Mouse (Mus musculus): ENCODE results near the gene Rabep1. TPM values are rescaled to one million over a fixed set of nuclear protein-coding genes. Genes with fewer than 3 reads are reported as not detected.

The Rabep1 gene
- polyA plus RNA-seq (2016; fragmentation: Nextera tagmentation; extraction: Ambion mirVana), result 55.2 and 57.7 TPM in 2 replicates

DNA sequence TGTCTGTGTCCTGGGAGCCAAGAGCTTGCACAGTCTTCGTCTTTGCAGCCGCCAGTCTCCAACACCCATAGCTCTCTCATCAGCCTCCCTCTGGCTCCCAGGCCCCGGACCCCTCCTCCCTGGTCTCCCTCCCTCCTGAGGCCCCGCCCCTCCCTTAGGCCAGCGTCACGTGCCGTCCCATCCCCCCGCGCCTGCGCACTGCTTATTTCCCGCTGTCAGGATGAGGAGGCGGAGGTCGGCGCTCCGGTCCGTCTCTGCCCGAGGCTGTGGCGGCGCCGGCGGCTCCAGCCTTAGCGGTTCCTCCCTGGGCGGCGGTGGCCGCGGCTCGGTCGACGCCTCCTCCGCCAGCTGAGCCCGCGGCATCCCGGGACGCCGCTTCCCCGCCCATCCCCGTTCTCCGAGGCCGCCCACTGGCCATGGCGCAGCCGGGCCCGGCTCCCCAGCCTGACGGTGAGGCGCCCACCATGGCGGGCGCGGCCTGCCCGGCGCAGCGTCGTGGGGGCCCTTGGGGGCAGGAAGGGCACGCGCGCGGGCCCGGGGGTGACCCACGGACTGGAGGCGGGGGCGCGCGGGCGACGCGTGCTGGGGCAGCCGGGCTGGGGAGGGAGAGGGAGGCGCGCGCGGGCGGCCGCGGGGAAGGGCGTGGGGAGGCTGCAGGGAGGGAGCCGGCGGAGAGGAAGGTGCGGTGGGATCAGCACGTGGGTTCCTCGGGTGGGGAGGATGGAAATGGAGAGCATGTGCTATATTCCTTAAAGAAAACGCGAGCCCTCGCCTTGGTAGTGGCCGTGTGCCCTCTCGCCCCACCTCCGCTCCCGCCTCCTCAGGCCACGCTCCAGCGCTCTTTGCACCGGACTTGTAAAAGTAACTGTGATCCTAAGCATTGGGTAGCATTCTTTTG lies at the start of gene Rabep1:
TSS of gene Rabep1 (plus strand) at position 220 of the 898 bp plus-strand sequence.
- Histone ChIP-seq H3K36me3 (replicated peaks) (no peaks in the 10 kb centered on the region), H3K4me1 (peaks cover 19% of the 10 kb centered on the region), H3K4me3 (replicated peaks) (peak within 1 kb of the TSS; percentile 99), H3K27me3 (0 out of 2 replicates have a peak, but pooled peaks cover 10% of the 10 kb centered on the region), H3K9ac (peak within 1 kb of the TSS; percentile 99), H3K9me3 (no peaks in the 10 kb centered on the region), H3K4me2 (peak within 1 kb of the TSS; percentile 60), H3K27ac (peak within 1 kb of the TSS; percentile 87)
- ATAC-seq (ENCODE audit: low FRiP score), result peak; percentile 96
- WGBS, result under 1% methylated on average over 80 of the region's 88 CpGs

GRCm38 (mm10) chr11:70802208-70802864 lies 42.2 kb upstream of the Rabep1 start:
- H3K9me3 ChIP-seq, result no peaks in the 10 kb centered on the region
- H3K27me3 ChIP-seq, result no peaks in the 10 kb centered on the region
- H3K36me3 ChIP-seq (replicated peaks), result no peaks in the 10 kb centered on the region
- H3K4me3 ChIP-seq (replicated peaks), result no peak overlapping the region
- H3K27ac ChIP-seq, result no peak overlapping the region
- WGBS, result 86% methylated on average over 2 of the region's 2 CpGs
- H3K4me2 ChIP-seq, result no peak overlapping the region
- H3K4me1 ChIP-seq, result no peaks in the 10 kb centered on the region
- ATAC-seq (ENCODE audit: low FRiP score), result no peak
- H3K9ac ChIP-seq, result no peak overlapping the region

- Histone ChIP-seq H3K27me3 (no peaks in the 10 kb centered on the region), H3K4me3 (replicated peaks) (no peak overlapping the region), H3K9ac (no peak overlapping the region), H3K9me3 (no peaks in the 10 kb centered on the region), H3K4me1 (no peaks in the 10 kb centered on the region), H3K36me3 (replicated peaks) (no peaks in the 10 kb centered on the region), H3K4me2 (no peak overlapping the region), H3K27ac (no peak overlapping the region)
- ATAC-seq (ENCODE audit: low FRiP score), result no peak
- WGBS, result 84% methylated on average over 2 of the region's 2 CpGs
Measured at GRCm38 (mm10) chr11:70802865-70803261, 41.7 kb upstream of the Rabep1 start.

DNA sequence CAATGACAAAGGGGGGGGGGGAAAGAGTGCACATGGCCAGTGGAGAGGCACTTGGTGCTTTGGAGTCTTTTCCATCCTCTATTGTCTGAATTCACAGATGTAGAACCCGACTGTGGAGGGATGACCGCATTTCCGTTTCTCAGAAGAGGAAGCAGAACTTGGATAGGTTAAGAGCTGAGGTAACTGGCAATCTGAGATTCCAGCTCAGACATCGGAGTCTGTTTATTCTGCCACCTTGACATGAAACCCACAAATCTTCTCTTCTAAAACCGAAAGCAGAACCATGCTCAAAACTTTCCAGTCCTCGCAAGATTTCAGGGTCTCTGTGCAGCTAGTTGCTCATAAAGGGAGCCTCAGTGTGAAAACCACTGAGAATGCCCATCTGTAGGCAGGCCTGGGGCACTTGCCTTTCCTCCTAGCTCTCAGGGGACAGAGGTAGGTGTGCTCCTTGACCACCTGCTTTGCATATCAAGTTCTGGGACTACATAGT lies 40.8 kb upstream of the Rabep1 start:
- no peak for ATAC-seq (ENCODE audit: low FRiP score)
- Histone ChIP-seq H3K4me3 (replicated peaks) (no peak overlapping the region), H3K9ac (no peak overlapping the region), H3K4me2 (no peak overlapping the region), H3K9me3 (no peaks in the 10 kb centered on the region), H3K4me1 (no peaks in the 10 kb centered on the region), H3K27ac (no peak overlapping the region), H3K36me3 (replicated peaks) (no peaks in the 10 kb centered on the region), H3K27me3 (no peaks in the 10 kb centered on the region)
- 93% methylated on average over 6 of the region's 6 CpGs for WGBS

GRCm38 (mm10) chr11:70804395-70804794 lies 40.2 kb upstream of the Rabep1 start:
- Histone ChIP-seq H3K9ac (no peak overlapping the region), H3K27ac (no peak overlapping the region), H3K27me3 (no peaks in the 10 kb centered on the region), H3K4me3 (replicated peaks) (no peak overlapping the region), H3K36me3 (replicated peaks) (no peaks in the 10 kb centered on the region), H3K4me1 (no peaks in the 10 kb centered on the region), H3K9me3 (no peaks in the 10 kb centered on the region), H3K4me2 (no peak overlapping the region)
- 81% methylated on average over 3 of the region's 3 CpGs for whole genome bisulfite sequencing
- no peak for ATAC-seq (ENCODE audit: low FRiP score)

- H3K36me3 ChIP-seq (replicated peaks), result no peaks in the 10 kb centered on the region
- no peaks in the 10 kb centered on the region for H3K27me3 ChIP-seq
- H3K4me3 ChIP-seq (replicated peaks), result no peak overlapping the region
- H3K4me2 ChIP-seq, result no peak overlapping the region
- H3K9me3 ChIP-seq, result no peaks in the 10 kb centered on the region
- H3K4me1 ChIP-seq, result no peaks in the 10 kb centered on the region
- no peak overlapping the region for H3K27ac ChIP-seq
- H3K9ac ChIP-seq, result no peak overlapping the region
- ATAC-seq (ENCODE audit: low FRiP score), result no peak
- WGBS, result 82% methylated on average over 8 of the region's 8 CpGs
Measured at GRCm38 (mm10) chr11:70805641-70806175, 38.9 kb upstream of the Rabep1 start.

DNA sequence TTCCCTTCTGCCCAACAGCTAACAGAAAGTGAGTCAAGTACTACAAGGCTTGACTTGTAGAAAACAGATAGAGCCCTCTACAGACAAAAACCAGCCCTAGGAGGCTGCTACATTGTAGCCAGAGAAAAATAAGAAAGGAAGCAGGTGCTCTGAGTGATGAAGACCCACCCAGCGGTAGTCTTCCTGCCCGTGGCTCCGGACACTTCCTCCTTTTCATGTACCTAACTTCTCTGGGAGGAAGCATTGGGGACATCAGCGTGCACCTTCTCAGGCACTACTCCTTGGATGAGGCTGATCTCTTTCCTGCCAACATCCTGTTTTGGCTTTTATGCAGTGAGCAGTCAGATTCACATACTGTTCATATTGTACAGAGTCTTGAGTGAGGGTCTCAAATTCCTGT lies 37.9 kb upstream of the Rabep1 start:
- WGBS, result 86% methylated on average over 4 of the region's 4 CpGs
- Histone ChIP-seq H3K27me3 (no peaks in the 10 kb centered on the region), H3K4me2 (no peak overlapping the region), H3K9me3 (no peaks in the 10 kb centered on the region), H3K27ac (no peak overlapping the region), H3K36me3 (replicated peaks) (no peaks in the 10 kb centered on the region), H3K4me3 (replicated peaks) (no peak overlapping the region), H3K4me1 (no peaks in the 10 kb centered on the region), H3K9ac (no peak overlapping the region)
- ATAC-seq (ENCODE audit: low FRiP score), result no peak

- Histone ChIP-seq H3K4me3 (replicated peaks) (no peak overlapping the region), H3K9ac (no peak overlapping the region), H3K27me3 (no peaks in the 10 kb centered on the region), H3K4me1 (no peaks in the 10 kb centered on the region), H3K36me3 (replicated peaks) (no peaks in the 10 kb centered on the region), H3K4me2 (no peak overlapping the region), H3K27ac (no peak overlapping the region), H3K9me3 (no peaks in the 10 kb centered on the region)
- WGBS, result 95% methylated on average over 4 of the region's 4 CpGs
- no peak for ATAC-seq (ENCODE audit: low FRiP score)
Measured at GRCm38 (mm10) chr11:70807630-70808029, 36.9 kb upstream of the Rabep1 start.

DNA sequence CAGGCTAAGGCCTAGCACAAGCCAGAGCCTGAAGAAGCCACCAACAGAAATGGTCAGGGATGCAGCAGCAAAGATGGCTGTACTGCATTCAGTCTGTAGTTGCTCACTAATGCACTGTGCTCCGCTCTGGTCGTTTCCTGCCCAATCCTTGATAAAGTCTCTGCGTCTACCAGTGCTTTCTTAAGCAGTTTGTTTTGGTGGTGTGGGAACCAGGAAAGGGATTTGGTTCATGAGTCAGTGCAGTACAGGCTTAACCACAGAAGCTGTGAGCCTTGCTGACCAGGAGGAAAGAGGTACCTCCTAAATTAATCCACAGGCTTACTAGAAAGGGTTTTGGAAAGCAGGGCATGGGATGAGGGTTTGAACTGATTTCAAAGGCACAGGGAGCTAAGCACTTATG lies 36.5 kb upstream of the Rabep1 start:
- H3K4me3 ChIP-seq (replicated peaks), result no peak overlapping the region
- no peaks in the 10 kb centered on the region for H3K36me3 ChIP-seq (replicated peaks)
- no peaks in the 10 kb centered on the region for H3K27me3 ChIP-seq
- WGBS, result 72% methylated on average over 3 of the region's 3 CpGs
- no peak for ATAC-seq (ENCODE audit: low FRiP score)
- H3K4me1 ChIP-seq, result no peaks in the 10 kb centered on the region
- H3K9me3 ChIP-seq, result no peaks in the 10 kb centered on the region
- no peak overlapping the region for H3K27ac ChIP-seq
- H3K4me2 ChIP-seq, result no peak overlapping the region
- H3K9ac ChIP-seq, result no peak overlapping the region

DNA sequence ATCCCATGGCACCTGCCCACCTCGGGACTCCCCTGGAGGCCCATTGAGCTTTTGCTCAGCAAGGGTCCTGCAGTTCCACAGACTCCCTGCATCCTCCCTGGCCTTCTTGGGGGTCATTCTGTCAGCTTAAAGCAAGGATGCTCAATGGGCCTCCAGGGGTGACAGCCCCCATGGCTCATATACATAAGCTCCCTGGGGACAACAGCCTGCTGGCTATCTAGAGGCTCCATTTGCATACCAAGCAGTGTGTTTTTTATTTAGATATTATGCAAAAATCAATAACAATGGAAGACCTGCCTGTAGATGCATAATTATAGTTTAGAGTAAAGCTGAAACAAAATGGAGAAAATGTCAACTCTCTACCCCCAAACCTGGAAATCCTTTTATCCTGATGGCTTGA lies 35.6 kb upstream of the Rabep1 start:
- no peak overlapping the region for H3K4me3 ChIP-seq (replicated peaks)
- no peaks in the 10 kb centered on the region for H3K36me3 ChIP-seq (replicated peaks)
- H3K27me3 ChIP-seq, result no peaks in the 10 kb centered on the region
- WGBS, result 17% methylated on average over 1 of the region's 1 CpGs
- no peaks in the 10 kb centered on the region for H3K9me3 ChIP-seq
- no peak for ATAC-seq (ENCODE audit: low FRiP score)
- no peak overlapping the region for H3K9ac ChIP-seq
- H3K27ac ChIP-seq, result no peak overlapping the region
- H3K4me2 ChIP-seq, result no peak overlapping the region
- H3K4me1 ChIP-seq, result no peaks in the 10 kb centered on the region

DNA sequence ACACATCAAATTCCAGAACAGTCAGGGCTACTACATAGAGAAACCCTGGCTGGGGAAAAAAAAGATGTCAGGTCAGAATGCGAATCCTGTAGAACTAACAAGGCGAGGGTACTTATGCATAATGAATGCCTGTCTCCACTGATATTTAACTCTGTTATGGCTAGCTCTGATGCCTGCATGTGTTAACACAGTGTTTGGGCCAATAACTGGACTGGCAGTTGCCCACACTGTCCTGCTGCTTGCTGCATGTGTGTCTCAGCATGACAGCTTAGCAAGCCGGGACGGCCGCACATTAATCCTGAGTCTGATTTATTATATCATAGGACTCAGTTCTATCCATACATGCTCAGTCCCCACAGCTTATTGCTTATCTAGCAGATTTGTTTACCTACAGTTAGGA lies 33.5 kb upstream of the Rabep1 start:
- Histone ChIP-seq H3K27ac (no peak overlapping the region), H3K9me3 (no peaks in the 10 kb centered on the region), H3K9ac (no peak overlapping the region), H3K4me2 (no peak overlapping the region), H3K27me3 (no peaks in the 10 kb centered on the region), H3K4me3 (replicated peaks) (no peak overlapping the region), H3K36me3 (replicated peaks) (no peaks in the 10 kb centered on the region), H3K4me1 (no peaks in the 10 kb centered on the region)
- no peak for ATAC-seq (ENCODE audit: low FRiP score)
- WGBS, result 91% methylated on average over 5 of the region's 5 CpGs

GRCm38 (mm10) chr11:70811471-70812240 lies 32.9 kb upstream of the Rabep1 start:
- H3K36me3 ChIP-seq (replicated peaks), result no peaks in the 10 kb centered on the region
- H3K27me3 ChIP-seq, result no peaks in the 10 kb centered on the region
- no peak overlapping the region for H3K27ac ChIP-seq
- H3K4me3 ChIP-seq (replicated peaks), result no peak overlapping the region
- no peak for ATAC-seq (ENCODE audit: low FRiP score)
- no peak overlapping the region for H3K9ac ChIP-seq
- WGBS, result 76% methylated on average over 13 of the region's 13 CpGs
- H3K4me2 ChIP-seq, result no peak overlapping the region
- H3K9me3 ChIP-seq, result no peaks in the 10 kb centered on the region
- no peaks in the 10 kb centered on the region for H3K4me1 ChIP-seq

All from forebrain, embryonic 12.5 days (tissue).